Mouse (Mus musculus) liver, adult 2 months (tissue): ENCODE data around the gene Dot1l.

Source experiments
- CTCF ChIP-seq: fragments of 200-500 bp; IDR thresholded peaks from 2 replicates; pipeline ENCODE4 v1.5.1; 2011; ENCODE audit warnings: low read depth, low read length, control low read depth
- POLR2A ChIP-seq: fragments of 200-500 bp; IDR thresholded peaks from 2 replicates; pipeline ENCODE4 v1.6.1; 2011; ENCODE audit warnings: low read length, control low read depth; ENCODE audit not compliant: insufficient read depth; ENCODE audit errors: extremely low read depth

GRCm38 (mm10) chr10:80823316-80823715 lies 68.3 kb downstream of the Dot1l start:
- TF ChIP-seq CTCF (no peak), POLR2A (no peak)
